Mouse (Mus musculus) small intestine, adult 2 months (tissue): ENCODE data around the gene Srrm3. TPM values are rescaled to one million over a fixed set of nuclear protein-coding genes. Genes with fewer than 3 reads are reported as not detected.
A peak's percentile ranks its signal among the peaks of the same experiment; 100 is the strongest.

ENCODE experiments used
- H3K27ac ChIP-seq: fragments of 200-500 bp; 2 replicates; pipeline ENCODE4 v1.5.1; 2012; ENCODE audit warnings: low read depth, low read length, control low read depth, inconsistent platforms; ENCODE audit not compliant: insufficient read depth
- H3K27me3 ChIP-seq: fragments of 200-500 bp; 2 replicates; pipeline ENCODE4 v1.6.1; 2012; ENCODE audit warnings: mild to moderate bottlenecking, moderate library complexity, low read length, inconsistent platforms; ENCODE audit not compliant: control insufficient read depth, insufficient read depth
- H3K36me3 ChIP-seq: fragments of 200-500 bp; 2 replicates; pipeline ENCODE4 v1.6.1; 2012; ENCODE audit warnings: mild to moderate bottlenecking, low read length, control low read depth, inconsistent platforms; ENCODE audit not compliant: control insufficient read depth, insufficient read depth
- H3K4me1 ChIP-seq: fragments of 200-500 bp; 2 replicates; pipeline ENCODE4 v1.6.1; 2012; ENCODE audit warnings: low read length, inconsistent platforms, mixed read lengths; ENCODE audit not compliant: control insufficient read depth, insufficient read depth, insufficient read length
- H3K4me3 ChIP-seq: fragments of 200-500 bp; 2 replicates; pipeline ENCODE4 v1.5.1; 2012; ENCODE audit warnings: low read depth, mild to moderate bottlenecking, control low read depth, inconsistent platforms, low read length, moderate library complexity
- CTCF ChIP-seq: fragments of 200-500 bp; IDR thresholded peaks from 2 replicates; pipeline ENCODE4 v1.5.1; 2012; ENCODE audit warnings: low read depth, mild to moderate bottlenecking, control low read depth, inconsistent platforms, low read length, moderate library complexity, mixed read lengths; ENCODE audit not compliant: insufficient replicate concordance, insufficient read length; ENCODE audit errors: extremely low read depth
- POLR2A ChIP-seq: fragments of 200-500 bp; IDR thresholded peaks from 2 replicates; pipeline ENCODE4 v1.6.1; 2012; ENCODE audit warnings: low read depth, mild to moderate bottlenecking, control low read depth, inconsistent platforms, low read length, moderate library complexity
- WGBS: fragments of 180-500 bp; shearing (Covaris S2); methylation state at CpG from one replicate; pipeline ENCODE4 v1.1.7; 2018; 5-methylcytosine and 5-hydroxymethylcytosine counted together
- polyA plus RNA-seq: library from polyadenylated mRNA; depleted of rRNA; stranded (reverse); fragments of >200 nt; gene quantifications from 2 replicates; pipeline ENCODE4 v1.2.3, GENCODE M21; 2012

The Srrm3 gene
- polyA plus RNA-seq, 1 experiment = 0.19 TPM

DNA sequence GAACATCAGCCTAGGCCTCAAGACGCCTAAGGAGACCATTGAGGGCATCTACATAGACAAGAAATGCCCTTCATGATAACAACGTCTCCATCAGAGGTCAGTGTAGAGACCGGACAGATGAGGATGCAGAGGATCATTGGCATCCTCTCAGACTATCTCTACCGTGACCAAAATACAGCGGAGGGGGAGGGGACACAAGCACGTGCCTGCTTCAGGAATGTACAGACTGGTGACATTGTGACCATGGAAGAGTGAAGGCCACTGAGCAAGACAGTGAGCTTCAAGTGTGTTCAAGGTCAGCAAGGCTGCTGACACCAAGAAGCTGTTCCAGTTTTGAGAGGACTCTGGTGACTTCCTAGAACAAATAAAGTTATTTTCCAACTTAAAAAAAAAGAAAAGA lies 88.3 kb downstream of the Srrm3 start:
- H3K4me1 ChIP-seq = no peaks in the 10 kb centered on the region
- 87% methylated on average over 6 of the region's 6 CpGs for WGBS
- no peak overlapping the region for H3K4me3 ChIP-seq
- no peaks in the 10 kb centered on the region for H3K36me3 ChIP-seq
- no peak overlapping the region for H3K27ac ChIP-seq
- TF ChIP-seq CTCF (no peak), POLR2A (no peak)
- H3K27me3 ChIP-seq = no peaks in the 10 kb centered on the region; the same call in 1 of the 2 replicates

- Histone ChIP-seq H3K4me1 (no peaks in the 10 kb centered on the region), H3K27me3 (no peaks in the 10 kb centered on the region), H3K4me3 (no peak overlapping the region), H3K27ac (no peak overlapping the region), H3K36me3 (no peaks in the 10 kb centered on the region)
- 18% methylated on average over 3 of the region's 3 CpGs for WGBS
- no peak for TF ChIP-seq POLR2A
- TF ChIP-seq CTCF = peak; percentile 52; the same call in 1 of the 2 replicates
Observed at GRCm38 (mm10) chr5:135898028-135898427, 91.3 kb downstream of the Srrm3 start.

GRCm38 (mm10) chr5:135898995-135899394 lies 92.3 kb downstream of the Srrm3 start:
- Histone ChIP-seq H3K27me3 (no peaks in the 10 kb centered on the region), H3K4me1 (no peaks in the 10 kb centered on the region), H3K27ac (no peak overlapping the region), H3K4me3 (no peak overlapping the region), H3K36me3 (no peaks in the 10 kb centered on the region)
- no peak for TF ChIP-seq POLR2A
- TF ChIP-seq CTCF = no peak
- 29% methylated on average over 4 of the region's 4 CpGs for WGBS

DNA sequence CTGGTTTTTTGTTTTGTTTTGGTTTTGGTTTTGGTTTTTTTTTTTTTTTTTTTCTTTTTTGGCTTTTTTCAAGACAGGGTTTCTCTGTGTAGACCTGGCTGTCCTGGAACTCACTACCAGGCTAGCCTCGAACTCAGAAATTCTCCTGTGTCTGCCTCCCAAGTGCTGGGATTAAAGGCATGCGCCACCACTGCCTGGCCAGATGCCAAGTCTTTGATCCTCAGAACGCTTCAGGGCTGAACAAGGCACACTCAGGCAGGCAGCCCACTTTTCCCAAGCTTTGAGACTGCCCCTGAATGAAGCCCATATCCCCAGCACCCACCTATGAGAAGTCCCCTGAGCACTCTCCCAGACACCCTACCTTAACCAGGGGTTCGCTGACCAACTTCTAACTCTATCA lies 93.1 kb downstream of the Srrm3 start:
- TF ChIP-seq POLR2A = no peak
- TF ChIP-seq CTCF = no peak
- H3K27me3 ChIP-seq = no peaks in the 10 kb centered on the region
- no peaks in the 10 kb centered on the region for H3K36me3 ChIP-seq
- no peaks in the 10 kb centered on the region for H3K4me1 ChIP-seq
- WGBS = 44% methylated on average over 4 of the region's 4 CpGs
- no peak overlapping the region for H3K4me3 ChIP-seq
- no peak overlapping the region for H3K27ac ChIP-seq

DNA sequence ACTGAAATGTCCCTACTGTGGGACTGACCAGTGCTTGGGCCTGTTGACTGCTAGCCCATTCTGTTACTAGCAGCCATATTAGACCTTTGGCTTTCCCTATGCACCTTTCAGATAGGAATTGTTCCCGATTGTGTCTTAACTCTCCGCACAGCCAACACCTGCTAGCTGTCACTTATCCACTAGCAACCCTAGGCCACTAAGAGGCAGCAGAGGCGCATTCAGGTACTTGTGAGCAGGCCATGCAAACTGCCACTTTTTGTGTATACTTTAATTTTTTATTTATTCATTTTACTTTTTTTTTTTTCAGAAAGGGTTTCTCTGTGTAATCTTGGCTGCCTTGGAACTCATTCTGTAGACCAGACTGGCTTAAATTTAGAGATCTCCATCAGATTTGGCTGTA lies 94.0 kb downstream of the Srrm3 start:
- Histone ChIP-seq H3K4me3 (no peak overlapping the region), H3K27ac (no peak overlapping the region), H3K4me1 (no peaks in the 10 kb centered on the region), H3K27me3 (no peaks in the 10 kb centered on the region), H3K36me3 (no peaks in the 10 kb centered on the region)
- TF ChIP-seq CTCF (no peak), POLR2A (no peak)
- WGBS = 74% methylated on average over 3 of the region's 3 CpGs

DNA sequence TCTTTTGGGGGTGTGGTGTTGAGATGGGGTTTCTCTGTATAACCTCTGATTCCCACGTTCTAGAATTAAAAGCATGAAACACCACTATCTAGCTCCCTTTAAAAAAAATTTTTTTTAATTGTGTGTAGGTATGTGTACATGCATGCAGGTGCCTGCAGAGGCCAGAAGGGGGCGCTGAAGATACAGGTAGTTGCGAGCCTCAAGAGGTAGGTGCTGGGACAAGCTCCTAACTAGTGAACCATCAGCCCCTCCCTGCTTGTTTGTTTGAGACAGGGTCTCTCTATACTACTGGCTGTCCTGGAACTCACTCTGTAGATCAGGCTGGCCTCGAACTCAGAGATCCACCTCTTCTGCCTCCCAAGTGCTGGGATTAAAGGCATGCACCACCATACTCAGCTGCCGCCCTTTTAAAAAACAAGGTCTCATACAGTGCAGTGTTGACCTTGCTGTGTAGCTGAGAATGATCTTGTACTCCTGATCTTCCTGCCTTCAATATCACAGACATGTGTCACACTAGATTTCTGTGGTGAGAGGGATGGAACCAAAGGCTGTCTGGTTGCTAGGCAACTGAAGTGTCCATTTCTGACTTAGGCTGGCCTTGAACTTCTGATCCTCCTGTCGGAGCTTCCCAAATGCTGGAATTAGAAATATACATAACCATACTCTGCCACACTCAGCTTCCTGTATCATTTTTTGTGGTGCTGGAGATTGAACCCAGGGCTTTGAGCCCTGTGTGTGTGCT lies 94.8 kb downstream of the Srrm3 start:
- no peak overlapping the region for H3K4me3 ChIP-seq
- 63% methylated on average over 6 of the region's 6 CpGs for WGBS

GRCm38 (mm10) chr5:135903058-135903457 lies 96.4 kb downstream of the Srrm3 start:
- TF ChIP-seq CTCF = no peak
- TF ChIP-seq POLR2A = no peak
- peak overlapping the region; percentile 64; the same call in 1 of the 2 replicates for H3K4me3 ChIP-seq
- peak overlapping the region; percentile 23; the same call in 1 of the 2 replicates for H3K27ac ChIP-seq
- 34% methylated on average over 7 of the region's 7 CpGs for WGBS
- peaks cover 3% of the 10 kb centered on the region; the same call in 1 of the 2 replicates for H3K36me3 ChIP-seq
- H3K4me1 ChIP-seq = peaks cover 1% of the 10 kb centered on the region; the same call in 1 of the 2 replicates
- no peaks in the 10 kb centered on the region for H3K27me3 ChIP-seq

More for the DNA sequence above, 94.8 kb downstream of the Srrm3 start:
- Histone ChIP-seq H3K27me3 (no peaks in the 10 kb centered on the region), H3K27ac (no peak overlapping the region), H3K4me1 (no peaks in the 10 kb centered on the region; the same call in 1 of the 2 replicates), H3K36me3 (no peaks in the 10 kb centered on the region)
- TF ChIP-seq CTCF (peak; percentile 23; the same call in 1 of the 2 replicates), POLR2A (no peak)
